Mouse (Mus musculus) small intestine, adult 2 months (tissue): ENCODE results near the gene Ckap4.

ENCODE experiments used
- CTCF ChIP-seq: fragments of 200-500 bp; IDR thresholded peaks from 2 replicates; pipeline ENCODE4 v1.5.1; 2012; ENCODE audit warnings: low read depth, mild to moderate bottlenecking, control low read depth, inconsistent platforms, low read length, moderate library complexity, mixed read lengths; ENCODE audit not compliant: insufficient replicate concordance, insufficient read length; ENCODE audit errors: extremely low read depth
- POLR2A ChIP-seq: fragments of 200-500 bp; IDR thresholded peaks from 2 replicates; pipeline ENCODE4 v1.6.1; 2012; ENCODE audit warnings: low read depth, mild to moderate bottlenecking, control low read depth, inconsistent platforms, low read length, moderate library complexity

DNA sequence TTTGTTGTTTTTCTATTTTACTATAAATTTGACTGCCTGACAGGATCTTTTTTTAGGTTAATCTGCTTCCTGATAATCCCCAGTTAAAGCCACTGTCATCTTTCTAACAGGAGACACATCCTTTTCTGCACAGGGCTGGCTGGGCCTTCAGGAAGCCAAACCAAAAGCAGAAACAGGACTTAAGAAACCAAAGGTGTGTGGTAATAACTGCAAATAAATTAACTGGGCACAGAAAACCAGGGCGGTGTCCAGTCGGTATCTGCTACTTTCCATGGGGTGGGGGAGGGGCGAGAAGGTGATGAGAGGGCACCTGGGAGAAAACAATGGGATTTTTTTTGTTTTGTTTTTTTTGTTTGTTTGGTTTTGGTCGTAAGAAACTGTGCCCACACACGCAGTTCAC lies 6.8 kb downstream of the Ckap4 start:
- TF ChIP-seq POLR2A (no peak), CTCF (no peak)
